Mouse (Mus musculus) liver, embryonic 15.5 days (tissue): Measurements from ENCODE around the gene Aicda. TPM values are rescaled to one million over a fixed set of nuclear protein-coding genes. Genes with fewer than 3 reads are reported as not detected.

ENCODE experiments used
- polyA plus RNA-seq: library from polyadenylated mRNA; unstranded; fragments of >200 nt; fragmentation: Nextera tagmentation; extraction: Ambion mirVana; gene quantifications from 2 replicates; pipeline ENCODE4 v1.2.1, GENCODE M21; 2015

Aicda gene
- polyA plus RNA-seq, 1 experiment from 2014 or later, result not detected

Other genes with a start within 250 kb of the Aicda start
- 85.3 and 87.6 TPM in 2 replicates for gene M6pr, start 245.1 kb upstream of the Aicda start, polyA plus RNA-seq
- gene Phc1, start 213.2 kb upstream of the Aicda start, polyA plus RNA-seq, result 1.3 TPM in 2 replicates
- gene Rimklb, start 55.0 kb upstream of the Aicda start, polyA plus RNA-seq, result 0.26 and 0.41 TPM in 2 replicates
- 0.84 and 0.86 TPM in 2 replicates for gene Mfap5, start 48.0 kb upstream of the Aicda start, polyA plus RNA-seq
- gene Apobec1, start 48.6 kb downstream of the Aicda start, polyA plus RNA-seq, result 4.6 and 5.2 TPM in 2 replicates
- 1.2 and 1.6 TPM in 2 replicates for gene Gdf3, start 56.3 kb downstream of the Aicda start, polyA plus RNA-seq
- not detected in 2 replicates for gene Dppa3, start 72.6 kb downstream of the Aicda start, polyA plus RNA-seq
- not detected in 2 replicates for gene Nanog, start 153.7 kb downstream of the Aicda start, polyA plus RNA-seq
- gene Slc2a3, start 247.8 kb downstream of the Aicda start, polyA plus RNA-seq, result 11.8 and 13.8 TPM in 2 replicates